Mouse (Mus musculus): Measurements from ENCODE around the gene Tmem108.

DNA sequence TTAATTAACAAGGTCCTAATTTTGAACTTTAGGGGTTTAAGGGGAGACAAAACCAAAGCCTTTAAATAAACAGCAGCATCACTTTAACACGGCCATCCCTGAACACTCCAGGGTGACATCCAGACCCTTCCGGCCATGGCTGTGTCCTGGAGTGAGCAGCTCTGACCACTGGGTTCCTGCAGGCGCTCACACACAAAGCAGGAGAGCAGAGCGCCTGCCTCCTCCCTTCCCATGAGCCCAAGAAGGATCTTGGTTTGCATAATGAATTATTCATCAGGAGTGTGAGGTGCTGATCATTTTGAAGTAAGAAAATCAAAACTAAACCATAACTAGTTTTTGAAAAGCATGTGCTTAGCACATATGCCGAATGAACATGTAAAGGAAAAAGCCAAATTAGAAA lies 237.0 kb downstream of the Tmem108 start:
- peak; percentile 8; the same call in 1 of the 2 replicates for TF ChIP-seq CTCF (IDR thresholded peaks at IDR 0.05; ENCODE audit: low read depth)
- TF ChIP-seq EP300 (IDR thresholded peaks at IDR 0.05; ENCODE audit: low read depth): no peak

Data from heart, postnatal 0 days (tissue).